Mouse (Mus musculus) MEL (cell line): ENCODE measurements around the gene Eprs. TPM values are rescaled to one million over a fixed set of nuclear protein-coding genes. Genes with fewer than 3 reads are reported as not detected.

Experiments used
- DNase-seq: peaks from one replicate; pipeline ENCODE4 v3.0.0; 2011; ENCODE audit warnings: low read depth, low spot score
- H3K27ac ChIP-seq: 2 replicates; pipeline ENCODE4 v1.5.1; 2012; ENCODE audit warnings: low read depth, mild to moderate bottlenecking, control low read depth, low read length, moderate library complexity; ENCODE audit not compliant: control insufficient read depth
- H3K27me3 ChIP-seq, 2 experiments: fragments of 150-350 bp in 1 of 2; sonication (generic) in 1 of 2; 2 replicates each; pipeline ENCODE4 v1.6.1; 2012; ENCODE audit warnings: low read length in 2 of 2, mild to moderate bottlenecking in 2 of 2, improper control_type of control experiment in 1 of 2, moderate library complexity in 1 of 2; ENCODE audit not compliant: insufficient read depth in 2 of 2, control insufficient read depth in 1 of 2
- H3K36me3 ChIP-seq, 2 experiments: 2 replicates each; pipeline ENCODE4 v1.6.1; 2012 to 2014; ENCODE audit warnings: low read length in 2 of 2, improper control_type of control experiment in 1 of 2, inconsistent platforms in 1 of 2, mild to moderate bottlenecking in 1 of 2; ENCODE audit not compliant: insufficient read depth in 2 of 2, control insufficient read depth in 1 of 2
- H3K4me1 ChIP-seq, 2 experiments: fragments of 150-350 bp in 1 of 2; sonication (generic) in 1 of 2; 2 replicates each; pipeline ENCODE4 v1.6.1; 2012; ENCODE audit warnings: low read length in 2 of 2, improper control_type of control experiment in 1 of 2, mild to moderate bottlenecking in 1 of 2; ENCODE audit not compliant: insufficient read depth in 2 of 2, control insufficient read depth in 1 of 2
- H3K4me3 ChIP-seq, 2 experiments: fragments of 150-350 bp in 1 of 2; sonication (generic) in 1 of 2; 2 replicates each; pipeline ENCODE4 v1.5.1; 2012; ENCODE audit warnings: low read depth in 2 of 2, low read length in 2 of 2, mild to moderate bottlenecking in 2 of 2, moderate library complexity in 2 of 2, control low read depth in 1 of 2, improper control_type of control experiment in 1 of 2; ENCODE audit not compliant: control insufficient read depth in 1 of 2, insufficient read depth in 1 of 2
- H3K79me2 ChIP-seq: 2 replicates; pipeline ENCODE4 v1.6.1; 2012; ENCODE audit warnings: mild to moderate bottlenecking, low read length, moderate library complexity; ENCODE audit not compliant: control insufficient read depth, poor library complexity, insufficient read depth
- H3K9ac ChIP-seq: 2 replicates; pipeline ENCODE4 v1.6.1; 2012; ENCODE audit warnings: low read depth, mild to moderate bottlenecking, control low read depth, low read length, moderate library complexity; ENCODE audit not compliant: control insufficient read depth, poor library complexity, severe bottlenecking
- H3K9me3 ChIP-seq: fragments of 150-350 bp; sonication (generic); replicated peaks from 2 replicates; pipeline ENCODE4 v1.6.1; 2012; ENCODE audit warnings: mild to moderate bottlenecking, low read length, improper control_type of control experiment, moderate library complexity; ENCODE audit not compliant: insufficient read depth
- CHD2 ChIP-seq: IDR thresholded peaks from 2 replicates; pipeline ENCODE4 v1.6.1; 2011; ENCODE audit warnings: low read length, improper control_type of control experiment
- ELF1 ChIP-seq: IDR thresholded peaks from 2 replicates; pipeline ENCODE4 v1.6.1; 2014; ENCODE audit warnings: low read depth, mild to moderate bottlenecking, inconsistent platforms, low read length, improper control_type of control experiment, moderate library complexity
- ETS1 ChIP-seq: IDR thresholded peaks from 2 replicates; pipeline ENCODE4 v1.6.1; 2012; ENCODE audit warnings: low read depth, mild to moderate bottlenecking, inconsistent platforms, low read length, improper control_type of control experiment, moderate library complexity
- GABPA ChIP-seq: IDR thresholded peaks from 2 replicates; pipeline ENCODE4 v1.6.1; 2012; ENCODE audit warnings: low read depth, mild to moderate bottlenecking, inconsistent platforms, low read length, improper control_type of control experiment, moderate library complexity
- KAT2A ChIP-seq: conservative IDR thresholded peaks from 2 replicates; pipeline ENCODE4 v1.6.1; 2012; ENCODE audit warnings: low read depth, low read length, improper control_type of control experiment, inconsistent platforms
- MAFK ChIP-seq: IDR thresholded peaks from 2 replicates; pipeline ENCODE4 v1.6.1; 2011; ENCODE audit warnings: low read depth, mild to moderate bottlenecking, low read length, improper control_type of control experiment, borderline replicate concordance
- MAX ChIP-seq: IDR thresholded peaks from 2 replicates; pipeline ENCODE4 v1.6.1; 2011; ENCODE audit warnings: low read length, improper control_type of control experiment
- MEF2A ChIP-seq: IDR thresholded peaks from 2 replicates; pipeline ENCODE4 v1.6.1; 2014; ENCODE audit warnings: low read depth, mild to moderate bottlenecking, inconsistent platforms, low read length, improper control_type of control experiment; ENCODE audit not compliant: poor library complexity, insufficient replicate concordance, severe bottlenecking; ENCODE audit errors: extremely low read depth
- NELFE ChIP-seq: IDR thresholded peaks from 2 replicates; pipeline ENCODE4 v1.6.1; 2011; ENCODE audit warnings: low read depth, low read length, improper control_type of control experiment
- NRF1 ChIP-seq: IDR thresholded peaks from 2 replicates; pipeline ENCODE4 v1.6.1; 2014; ENCODE audit warnings: low read depth, mild to moderate bottlenecking, inconsistent platforms, low read length, improper control_type of control experiment, moderate library complexity; ENCODE audit not compliant: poor library complexity, insufficient read depth, severe bottlenecking
- POLR2A ChIP-seq, 2 experiments: IDR thresholded peaks; 2 replicates each; pipeline ENCODE4 v1.6.1; 2011 to 2012; ENCODE audit warnings: low read length in 2 of 2, mild to moderate bottlenecking in 2 of 2, control low read depth in 1 of 2, improper control_type of control experiment in 1 of 2, low read depth in 1 of 2, moderate library complexity in 1 of 2; ENCODE audit not compliant: control insufficient read depth in 1 of 2, insufficient read depth in 1 of 2, poor library complexity in 1 of 2
- RAD21 ChIP-seq: IDR thresholded peaks from 2 replicates; pipeline ENCODE4 v1.6.1; 2011; ENCODE audit warnings: mild to moderate bottlenecking, low read depth, low read length, improper control_type of control experiment
- RCOR1 ChIP-seq: IDR thresholded peaks from 2 replicates; pipeline ENCODE4 v1.6.1; 2012; ENCODE audit warnings: low read depth, mild to moderate bottlenecking, inconsistent platforms, low read length, improper control_type of control experiment
- TAL1 ChIP-seq: IDR thresholded peaks from 2 replicates; pipeline ENCODE4 v1.6.1; 2012; ENCODE audit warnings: mild to moderate bottlenecking, inconsistent platforms, low read length, moderate library complexity, mixed read lengths
- UBTF ChIP-seq: IDR thresholded peaks from 2 replicates; pipeline ENCODE4 v1.6.1; 2012; ENCODE audit warnings: low read depth, mild to moderate bottlenecking, inconsistent platforms, low read length, improper control_type of control experiment, moderate library complexity, borderline replicate concordance; ENCODE audit not compliant: insufficient read depth
- USF2 ChIP-seq, 2 experiments: IDR thresholded peaks; 2 replicates each; pipeline ENCODE4 v1.6.1; 2011 to 2012; ENCODE audit warnings: improper control_type of control experiment in 2 of 2, low read length in 2 of 2, borderline replicate concordance in 1 of 2, inconsistent platforms in 1 of 2, low read depth in 1 of 2, mild to moderate bottlenecking in 1 of 2; ENCODE audit not compliant: insufficient read depth in 1 of 2
- ZC3H11A ChIP-seq: IDR thresholded peaks from 2 replicates; pipeline ENCODE4 v1.6.1; 2012; ENCODE audit warnings: low read depth, mild to moderate bottlenecking, inconsistent platforms, low read length, improper control_type of control experiment
- ZKSCAN1 ChIP-seq: IDR thresholded peaks from 2 replicates; pipeline ENCODE4 v1.6.1; 2012; ENCODE audit warnings: low read depth, mild to moderate bottlenecking, inconsistent platforms, low read length, improper control_type of control experiment, moderate library complexity
- ZNF384 ChIP-seq: IDR thresholded peaks from 2 replicates; pipeline ENCODE4 v1.6.1; 2012; ENCODE audit warnings: low read depth, mild to moderate bottlenecking, inconsistent platforms, low read length, improper control_type of control experiment
- polyA plus RNA-seq, 2 experiments: library from polyadenylated mRNA; stranded (reverse) in 1 of 2; unstranded in 1 of 2; fragments of >175 nt in 1 of 2; fragments of >200 nt in 1 of 2; gene quantifications; 2 replicates each; pipeline versions ENCODE4 v1.2.1 to v1.2.4; 2012; ENCODE audit warnings: low replicate concordance in 2 of 2, low read depth in 1 of 2; ENCODE audit not compliant: insufficient read length in 2 of 2, insufficient read depth in 1 of 2, missing spikeins in 1 of 2
- total RNA-seq: library from RNA; depleted of rRNA; stranded (reverse); fragments of 300-350 nt; gene quantifications from 2 replicates; pipeline ENCODE4 v1.2.3, GENCODE M21; 2012

The Eprs gene
- total and polyA plus RNA-seq, 3 experiments = 177 to 355 (median 177) TPM

DNA sequence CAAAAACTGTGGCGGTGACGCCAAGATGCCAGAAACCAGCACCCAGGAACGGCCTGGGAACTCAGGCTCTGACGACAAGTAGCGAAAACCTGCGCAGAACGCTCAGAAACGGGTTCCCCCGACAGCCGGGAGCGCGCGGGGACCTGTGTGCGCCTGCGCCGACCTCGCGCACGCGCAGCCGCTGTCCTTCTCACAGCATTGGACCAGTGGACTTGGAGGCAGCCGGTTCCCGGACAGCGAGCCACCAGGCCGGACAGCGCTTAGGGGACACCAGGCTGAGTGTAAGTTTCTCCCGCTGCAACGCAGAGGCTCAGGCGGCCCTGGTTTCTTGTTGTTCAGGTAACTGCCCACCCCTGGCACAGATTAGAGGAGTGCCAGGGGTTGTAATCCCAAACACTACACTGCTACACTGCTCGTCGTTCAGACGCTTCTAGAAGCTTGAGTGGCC, 30.8 kb upstream of the Eprs start, which contains the start of gene Bpnt1 (continued):
- TF ChIP-seq GABPA (no peak), MEF2A (0 out of 2 replicates have a peak, but pooled peaks have one; percentile 33), ZC3H11A (no peak)

DNA sequence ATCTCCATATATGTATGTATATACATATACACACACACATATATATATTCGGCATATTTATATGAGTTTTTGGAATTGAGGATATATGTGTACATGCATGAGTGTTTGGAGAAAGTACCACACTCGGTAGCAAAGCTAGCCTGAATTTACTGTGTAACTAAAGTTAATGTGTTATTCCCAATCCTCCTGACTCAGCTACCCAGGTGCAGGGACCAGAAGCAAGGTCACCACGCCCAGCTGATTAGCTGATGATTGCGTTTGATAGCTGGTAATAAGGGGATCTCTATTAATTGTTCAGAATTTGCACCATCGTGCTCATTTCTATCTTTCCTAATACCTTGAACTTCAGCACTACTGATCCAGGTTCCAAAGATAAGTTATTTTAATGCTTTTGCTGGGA, 29.2 kb upstream of the Eprs start:
- Histone ChIP-seq H3K79me2 (peaks cover 6% of the 10 kb centered on the region), H3K9ac (no peak overlapping the region), H3K4me3 (no peak overlapping the region), H3K36me3 (peaks cover 0 to 9% of the 10 kb centered on the region in 2 experiments; a peak in 2 of 4 replicates), H3K9me3 (no peaks in the 10 kb centered on the region), H3K4me1 (peaks cover 2 to 11% of the 10 kb centered on the region in 2 experiments; a peak in 2 of 4 replicates), H3K27me3 (no peaks in the 10 kb centered on the region), H3K27ac (no peak overlapping the region)
- DNase-seq = no peak
- TF ChIP-seq MEF2A (no peak), MAFK (no peak), NRF1 (no peak), MAX (no peak), GABPA (no peak), TAL1 (no peak), NELFE (no peak), ELF1 (no peak), USF2 (IDR thresholded peaks at IDR 0.05; ENCODE audit: borderline replicate concordance in 1 of 2, insufficient read depth in 1 of 2, low read depth in 1 of 2, low read length in 2 of 2) (no peak), ZNF384 (no peak), RAD21 (no peak), UBTF (no peak), ETS1 (no peak), KAT2A (no peak), ZKSCAN1 (no peak), RCOR1 (no peak), POLR2A (IDR thresholded peaks at IDR 0.05; ENCODE audit: control insufficient read depth in 1 of 2, insufficient read depth in 1 of 2, low read depth in 1 of 2, low read length in 2 of 2, poor library complexity in 1 of 2) (no peak), CHD2 (no peak)
